15 mouse cellular contexts compared by ENCODE assay signal in genomic region chr15:80614500-80615289, GRCm38 (mm10). TPM values are rescaled to one million over a fixed set of nuclear protein-coding genes. Genes with fewer than 3 reads are reported as not detected.
DNase-seq lines count a peak whose midpoint lies in the region; ATAC-seq and TF ChIP-seq lines count a peak whose summit lies in the region.
"Had no signal": no experiment of that assay in that cellular context is flagged by ENCODE, and none has a peak within 500 bp of the region (broad histone marks: within the 10 kb centered on the region; RNA-seq: fewer than 3 reads in every experiment).

No protein-coding gene starts in this region.

- TF ChIP-seq POLR2A in spleen, adult 2 months (IDR thresholded peaks at IDR 0.05; ENCODE audit: low read depth, low read length), result no peak

- peak; percentile 81 for ATAC-seq in granulocyte monocyte progenitor cell, adult 5-6 weeks (replicated peaks; ENCODE audit: poor library complexity, severe bottlenecking)
- no peak for ATAC-seq in heart, embryonic 12.5 days (ENCODE audit: insufficient number of reproducible peaks, low FRiP score)
- ATAC-seq: activated CD4-positive, CD25-positive, alpha-beta regulatory T cell, adult 4 months; midbrain, embryonic 16.5 days had no signal

- peaks cover 56% of the 10 kb centered on the region for H3K4me1 ChIP-seq in spleen, adult 2 months (ENCODE audit: control insufficient read depth, insufficient read depth, insufficient read length)
- peaks cover 12% of the 10 kb centered on the region for H3K4me1 ChIP-seq in heart, embryonic 12.5 days (replicated peaks)

- H3K4me2 ChIP-seq in heart, embryonic 12.5 days, result no peak overlapping the region

- H3K27me3 ChIP-seq in spleen, adult 2 months (ENCODE audit: control insufficient read depth, insufficient read depth, low read length), result no peaks in the 10 kb centered on the region
- peaks cover 18% of the 10 kb centered on the region for H3K27me3 ChIP-seq in heart, embryonic 12.5 days (replicated peaks)

- WGBS in spleen, adult 2 months, result 15% methylated on average over 18 of the region's 18 CpGs
- 64% methylated on average over 18 of the region's 18 CpGs for WGBS in heart, embryonic 12.5 days

- peak overlapping the region; percentile 25 for H3K4me3 ChIP-seq in spleen, adult 2 months (ENCODE audit: extremely low read depth, insufficient read depth, insufficient read length)
- H3K4me3 ChIP-seq in gastrocnemius, adult 2 months, result no peak overlapping the region
- H3K4me3 ChIP-seq in heart, embryonic 12.5 days, result no peak overlapping the region
- H3K4me3 ChIP-seq: hindbrain, embryonic 13.5 days; kidney, embryonic 15.5 days had no signal

- DNase-seq in right cerebral cortex, postnatal 25 days, result peak; percentile 35
- no peak for DNase-seq in right cerebral cortex, postnatal 36 days (ENCODE audit: low spot score in 2 of 2)
- peak in 1 of 2 experiments; percentile 72 for DNase-seq in spleen, adult 2 months (ENCODE audit: low read depth in 1 of 2, low spot score in 2 of 2)
- DNase-seq in gastrocnemius, adult 2 months, result no peak
- no peak for DNase-seq in c-Kit-positive CD71-positive TER-119-positive erythroid progenitor cells, embryonic 14.5 days (ENCODE audit: low spot score)

- no peaks in the 10 kb centered on the region for H3K9me3 ChIP-seq in heart, embryonic 12.5 days (replicated peaks)
- H3K9me3 ChIP-seq: G1E; hindbrain, embryonic 13.5 days; kidney, embryonic 15.5 days had no signal

- H3K36me3 ChIP-seq in spleen, adult 2 months (ENCODE audit: control insufficient read depth, insufficient read depth, low read length), result no peaks in the 10 kb centered on the region; the same call in 1 of the 2 replicates
- no peaks in the 10 kb centered on the region for H3K36me3 ChIP-seq in heart, embryonic 12.5 days
- H3K36me3 ChIP-seq: G1E; hindbrain, embryonic 13.5 days; kidney, embryonic 15.5 days had no signal

- no peak overlapping the region for H3K9ac ChIP-seq in heart, embryonic 12.5 days
- H3K9ac ChIP-seq: kidney, embryonic 15.5 days had no signal

- TF ChIP-seq CTCF in spleen, adult 2 months (IDR thresholded peaks at IDR 0.05; ENCODE audit: extremely low read depth, insufficient read depth, insufficient read length, insufficient replicate concordance), result no peak
- TF ChIP-seq CTCF in gastrocnemius, adult 2 months (IDR thresholded peaks at IDR 0.05), result no peak

- H3K27ac ChIP-seq in spleen, adult 2 months (ENCODE audit: insufficient read depth, low read length), result peak overlapping the region; percentile 91
- H3K27ac ChIP-seq in gastrocnemius, adult 2 months, result no peak overlapping the region
- no peak overlapping the region for H3K27ac ChIP-seq in heart, embryonic 12.5 days (ENCODE audit: poor library complexity, severe bottlenecking)
- H3K27ac ChIP-seq: hindbrain, embryonic 13.5 days; kidney, embryonic 15.5 days had no signal

- intact Hi-C loops in gastrocnemius, adult 2 months (cut with DNase I), result no loop called here

RNA-seq across cellular contexts. Expression of gene Grap2, which starts 42.3 kb away (rescaled TPM):
- total RNA-seq in granulocyte monocyte progenitor cell, adult 5-6 weeks (2014; fragmentation: Nextera tagmentation), result not detected in 2 replicates
- total RNA-seq in granulocyte monocyte progenitor cell, adult 5-6 weeks (2017), result 0.21 TPM in 1 of 2 replicates, not detected in the other
- polyA plus RNA-seq in spleen, adult 2 months (2012; rRNA removed), result 54.4 and 58.2 TPM in 2 replicates
- under 1 TPM in 1 of 2 experiments, not detected in 1; 0.31 TPM for total RNA-seq in gastrocnemius, adult 2 months (2021)
- 11.2 and 12.0 TPM in 2 replicates for polyA plus RNA-seq in heart, embryonic 12.5 days (2016; fragmentation: Nextera tagmentation; extraction: Ambion mirVana)

RNA-seq across cellular contexts. Expression of gene Enthd1, which starts 49.7 kb away (rescaled TPM):
- not detected in 2 replicates for total RNA-seq in granulocyte monocyte progenitor cell, adult 5-6 weeks (2014; fragmentation: Nextera tagmentation)
- total RNA-seq in granulocyte monocyte progenitor cell, adult 5-6 weeks (2017), result not detected in 2 replicates
- polyA plus RNA-seq in spleen, adult 2 months (2012; rRNA removed), result 0.05 TPM in 2 replicates
- not detected for total RNA-seq in gastrocnemius, adult 2 months (2021)
- not detected in 2 replicates for polyA plus RNA-seq in heart, embryonic 12.5 days (2016; fragmentation: Nextera tagmentation; extraction: Ambion mirVana)
- total RNA-seq: layer of hippocampus, postnatal 14 days had no signal
- polyA plus RNA-seq: cortical plate, adult 2 months; G1E; hindbrain, embryonic 13.5 days; kidney, embryonic 15.5 days; lung, embryonic 16.5 days; midbrain, embryonic 16.5 days had no signal

RNA-seq across cellular contexts. Expression of gene Fam83f, which starts 57.0 kb away (rescaled TPM):
- 0.30 and 1.0 TPM in 2 replicates for total RNA-seq in granulocyte monocyte progenitor cell, adult 5-6 weeks (2014; fragmentation: Nextera tagmentation)
- not detected in 2 replicates for total RNA-seq in granulocyte monocyte progenitor cell, adult 5-6 weeks (2017)
- 1.1 and 1.3 TPM in 2 replicates for polyA plus RNA-seq in spleen, adult 2 months (2012; rRNA removed)
- under 1 TPM in 1 of 2 experiments, not detected in 1; 0.10 TPM for total RNA-seq in gastrocnemius, adult 2 months (2021)
- 0.08 and 0.20 TPM in 2 replicates for polyA plus RNA-seq in heart, embryonic 12.5 days (2016; fragmentation: Nextera tagmentation; extraction: Ambion mirVana)
- polyA plus RNA-seq: activated CD4-positive, CD25-positive, alpha-beta regulatory T cell, adult 4 months; G1E had no signal
